Comparison of ENCODE assay signal across 25 mouse cellular contexts in genomic region chr16:73796528-73797171, GRCm38 (mm10).
"Had no signal": no experiment of that assay in that cellular context is flagged by ENCODE, and none has a peak within 500 bp of the region (broad histone marks: within the 10 kb centered on the region; RNA-seq: fewer than 3 reads in every experiment).

No protein-coding gene starts in this region.

- H3K9ac ChIP-seq: heart, embryonic 13.5 days; heart, embryonic 15.5 days; hindbrain, embryonic 13.5 days; hindbrain, embryonic 15.5 days; kidney, embryonic 15.5 days; limb, embryonic 13.5 days had no signal

- H3K9me3 ChIP-seq: heart, embryonic 13.5 days; heart, embryonic 15.5 days; hindbrain, embryonic 13.5 days; hindbrain, embryonic 15.5 days; kidney, embryonic 15.5 days; limb, embryonic 13.5 days had no signal

- H3K4me1 ChIP-seq: heart, embryonic 13.5 days; heart, embryonic 15.5 days; hindbrain, embryonic 13.5 days; hindbrain, embryonic 15.5 days; kidney, embryonic 15.5 days; limb, embryonic 13.5 days had no signal

- H3K27me3 ChIP-seq: heart, embryonic 13.5 days; heart, embryonic 15.5 days; hindbrain, embryonic 13.5 days; hindbrain, embryonic 15.5 days; kidney, embryonic 15.5 days; limb, embryonic 13.5 days had no signal

- H3K4me3 ChIP-seq: gastrocnemius, adult 2 months; heart, adult 2 months; heart, embryonic 13.5 days; heart, embryonic 15.5 days; hindbrain, embryonic 13.5 days; hindbrain, embryonic 15.5 days; kidney, embryonic 15.5 days; limb, embryonic 13.5 days had no signal

- H3K4me2 ChIP-seq: heart, embryonic 11.5 days; heart, embryonic 13.5 days; heart, embryonic 15.5 days; hindbrain, embryonic 13.5 days; hindbrain, embryonic 15.5 days; kidney, embryonic 15.5 days; limb, embryonic 13.5 days had no signal

- H3K36me3 ChIP-seq: heart, embryonic 13.5 days; heart, embryonic 15.5 days; hindbrain, embryonic 13.5 days; hindbrain, embryonic 15.5 days; kidney, embryonic 15.5 days; limb, embryonic 13.5 days had no signal

- H3K27ac ChIP-seq: gastrocnemius, adult 2 months; heart, adult 2 months; heart, embryonic 13.5 days; heart, embryonic 15.5 days; hindbrain, embryonic 13.5 days; hindbrain, embryonic 15.5 days; hindbrain, postnatal 0 days; kidney, embryonic 15.5 days; kidney, postnatal 0 days; limb, embryonic 13.5 days had no signal

- DNase-seq: gastrocnemius, adult 2 months; gastrocnemius, postnatal 10 days; gastrocnemius, postnatal 25 days; heart, adult 11 months; heart, adult 2 months; heart, postnatal 14 days; heart, postnatal 36 days; kidney, adult 11 months; kidney, adult 2 months; kidney, adult 9 months; kidney, postnatal 14 days; kidney, postnatal 36 days; layer of hippocampus, adult 9-11 months; layer of hippocampus, postnatal 36 days; left cerebral cortex, postnatal 4 days had no signal

- ATAC-seq: hindbrain, postnatal 0 days; intestine, embryonic 16.5 days had no signal
